Mouse (Mus musculus): Measurements from ENCODE around the gene Usp48. TPM values are rescaled to one million over a fixed set of nuclear protein-coding genes. Genes with fewer than 3 reads are reported as not detected.
"Not testable (repeated sequence)": the region's sequence is repeated elsewhere in the genome, so short reads cannot be mapped to it uniquely, and the experiment has no call there.

The Usp48 gene
- polyA plus RNA-seq, 1 experiment from 2014 or later: 69.9 TPM

DNA sequence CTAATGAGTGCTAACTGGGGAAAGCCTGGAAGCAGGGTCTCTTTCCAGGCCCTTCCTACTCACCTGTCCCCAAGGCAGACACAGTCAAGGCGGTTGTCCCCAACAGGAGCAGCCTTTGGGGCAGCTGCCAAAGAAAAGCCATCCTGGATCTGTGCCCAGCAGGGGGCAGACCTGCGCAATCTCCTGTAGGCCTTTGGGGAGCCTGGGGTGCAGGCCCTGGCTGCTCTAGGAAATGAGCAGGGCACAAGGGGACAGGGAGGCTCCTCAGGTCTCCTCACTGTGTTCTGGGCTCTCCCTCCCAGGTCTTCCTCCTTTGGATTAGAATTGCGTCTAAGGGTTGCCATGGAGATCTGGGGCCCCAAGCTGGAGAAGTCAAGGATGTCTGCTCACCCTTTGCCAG is 11.7 kb upstream of the Usp48 start:
- Histone ChIP-seq H3K9ac (no peak overlapping the region), H3K27me3 (peaks cover 25% of the 10 kb centered on the region), H3K9me3 (replicated peaks) (no peaks in the 10 kb centered on the region), H3K36me3 (ENCODE audit: poor library complexity, severe bottlenecking) (no peaks in the 10 kb centered on the region), H3K4me3 (no peak overlapping the region), H3K4me2 (no peak overlapping the region), H3K27ac (no peak overlapping the region), H3K4me1 (no peaks in the 10 kb centered on the region; the same call in 1 of the 2 replicates)
- ATAC-seq: no peak
- 39% methylated on average over 3 of the region's 3 CpGs for WGBS

GRCm38 (mm10) chr4:137589095-137589494 is 4.5 kb upstream of the Usp48 start:
- WGBS: 96% methylated on average over 2 of the region's 3 CpGs
- not testable (repeated sequence) for H3K4me1 ChIP-seq; H3K9me3 ChIP-seq (replicated peaks); H3K4me2 ChIP-seq; H3K27me3 ChIP-seq; H3K27ac ChIP-seq; ATAC-seq; H3K4me3 ChIP-seq; H3K36me3 ChIP-seq (ENCODE audit: poor library complexity, severe bottlenecking); H3K9ac ChIP-seq

GRCm38 (mm10) chr4:137589586-137589985 is 4.0 kb upstream of the Usp48 start:
- H3K4me2 ChIP-seq: no peak overlapping the region
- H3K9ac ChIP-seq: no peak overlapping the region
- no peak overlapping the region for H3K27ac ChIP-seq
- H3K36me3 ChIP-seq (ENCODE audit: poor library complexity, severe bottlenecking): no peaks in the 10 kb centered on the region
- no peak for ATAC-seq
- H3K9me3 ChIP-seq (replicated peaks): no peaks in the 10 kb centered on the region
- WGBS: 83% methylated on average over 3 of the region's 3 CpGs
- H3K4me1 ChIP-seq: no peaks in the 10 kb centered on the region
- H3K27me3 ChIP-seq: 0 out of 2 replicates have a peak, but pooled peaks cover 7% of the 10 kb centered on the region
- H3K4me3 ChIP-seq: no peak overlapping the region

- Histone ChIP-seq H3K27ac (no peak overlapping the region), H3K36me3 (ENCODE audit: poor library complexity, severe bottlenecking) (no peaks in the 10 kb centered on the region), H3K27me3 (0 out of 2 replicates have a peak, but pooled peaks cover 7% of the 10 kb centered on the region), H3K9ac (no peak overlapping the region), H3K4me2 (no peak overlapping the region), H3K4me1 (peaks cover 12% of the 10 kb centered on the region), H3K9me3 (replicated peaks) (no peaks in the 10 kb centered on the region), H3K4me3 (no peak overlapping the region)
- WGBS: 93% methylated on average over 4 of the region's 4 CpGs
- no peak for ATAC-seq
Observed at GRCm38 (mm10) chr4:137590961-137591360, 2.6 kb upstream of the Usp48 start.

GRCm38 (mm10) chr4:137594496-137595270 is 1.1 kb downstream of the Usp48 start:
- ATAC-seq: no peak
- Histone ChIP-seq H3K4me3 (peak overlapping the region; percentile 96), H3K36me3 (ENCODE audit: poor library complexity, severe bottlenecking) (no peaks in the 10 kb centered on the region), H3K27me3 (no peaks in the 10 kb centered on the region), H3K4me2 (peak overlapping the region; percentile 77), H3K9ac (peak overlapping the region; percentile 93), H3K27ac (peak overlapping the region; percentile 99), H3K4me1 (peaks cover 42% of the 10 kb centered on the region), H3K9me3 (replicated peaks) (no peaks in the 10 kb centered on the region)
- WGBS: 5% methylated on average over 40 of the region's 40 CpGs

- Histone ChIP-seq H3K9me3 (replicated peaks) (no peaks in the 10 kb centered on the region), H3K9ac (no peak overlapping the region)
Observed at GRCm38 (mm10) chr4:137597098-137597630, 3.6 kb downstream of the Usp48 start.

DNA sequence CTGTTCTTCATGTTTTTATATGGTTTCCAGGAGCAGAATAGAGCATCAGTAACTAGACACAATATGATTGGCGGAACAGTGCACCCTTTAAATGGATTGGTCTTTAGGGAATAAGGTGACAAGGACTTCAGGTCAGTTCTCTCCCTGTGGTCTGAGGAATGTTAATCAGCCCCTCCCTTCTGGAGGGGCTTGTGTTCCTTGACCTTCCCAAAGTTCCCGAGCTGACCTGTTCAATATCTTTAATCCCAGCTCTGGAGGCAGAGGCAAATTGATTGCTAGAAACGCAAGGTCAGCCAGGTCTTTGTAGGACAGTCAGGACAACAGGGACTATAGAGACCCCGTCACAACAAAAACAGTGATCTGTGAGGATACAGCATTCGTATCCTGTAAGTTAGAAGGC is 5.0 kb downstream of the Usp48 start:
- H3K4me2 ChIP-seq: no peak overlapping the region
- 74% methylated on average over 5 of the region's 5 CpGs for WGBS
- H3K36me3 ChIP-seq (ENCODE audit: poor library complexity, severe bottlenecking): no peaks in the 10 kb centered on the region
- no peaks in the 10 kb centered on the region for H3K9me3 ChIP-seq (replicated peaks)
- no peak overlapping the region for H3K9ac ChIP-seq
- no peaks in the 10 kb centered on the region for H3K27me3 ChIP-seq
- no peak overlapping the region for H3K27ac ChIP-seq
- H3K4me3 ChIP-seq: no peak overlapping the region
- H3K4me1 ChIP-seq: peaks cover 53% of the 10 kb centered on the region
- ATAC-seq: no peak

More at GRCm38 (mm10) chr4:137597098-137597630, 3.6 kb downstream of the Usp48 start:
- no peaks in the 10 kb centered on the region for H3K27me3 ChIP-seq
- WGBS: 93% methylated on average over 4 of the region's 4 CpGs
- peaks cover 49% of the 10 kb centered on the region for H3K4me1 ChIP-seq
- no peak for ATAC-seq
- H3K4me2 ChIP-seq: no peak overlapping the region
- H3K27ac ChIP-seq: no peak overlapping the region
- no peak overlapping the region for H3K4me3 ChIP-seq
- no peaks in the 10 kb centered on the region for H3K36me3 ChIP-seq (ENCODE audit: poor library complexity, severe bottlenecking)

DNA sequence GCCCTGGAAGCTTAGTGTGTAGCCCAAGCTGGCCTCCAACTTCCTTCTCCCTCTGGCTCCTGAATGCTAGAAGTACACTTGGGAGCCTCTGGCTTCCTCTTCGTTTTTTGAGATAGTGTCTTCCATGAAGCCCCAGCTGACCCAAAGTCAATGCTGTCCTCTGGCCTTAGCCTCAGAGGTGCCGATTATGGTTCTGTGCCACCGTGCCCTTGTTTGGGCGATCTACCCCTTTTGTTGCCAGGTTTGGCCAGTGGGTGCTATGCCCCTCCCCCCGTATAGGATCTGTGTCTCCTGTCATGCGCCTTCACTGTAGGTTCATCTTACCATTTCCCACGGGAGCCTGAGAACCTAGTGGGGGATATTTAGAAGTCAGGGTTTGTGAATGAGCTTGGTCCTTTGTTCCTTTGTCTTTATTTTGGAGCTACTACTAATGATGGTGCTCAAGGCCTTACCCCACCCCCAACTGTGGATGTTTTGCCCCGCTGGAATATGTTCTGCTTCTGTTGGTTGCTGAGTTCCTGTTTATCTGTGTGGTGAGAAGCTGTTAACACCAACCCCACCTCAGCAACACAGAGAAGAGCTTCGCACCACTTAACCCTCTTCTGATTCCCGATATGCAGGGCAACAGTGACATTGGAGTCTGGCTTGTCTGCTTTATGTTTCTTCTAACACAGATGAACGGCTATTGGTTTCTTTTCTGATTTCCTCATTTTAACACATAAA is 10.1 kb downstream of the Usp48 start:
- H3K9me3 ChIP-seq (replicated peaks): no peaks in the 10 kb centered on the region
- 79% methylated on average over 11 of the region's 11 CpGs for WGBS
- ATAC-seq: no peak
- peaks cover 22% of the 10 kb centered on the region for H3K4me1 ChIP-seq
- H3K27ac ChIP-seq: no peak overlapping the region
- H3K36me3 ChIP-seq (ENCODE audit: poor library complexity, severe bottlenecking): peaks cover 42% of the 10 kb centered on the region
- H3K4me3 ChIP-seq: no peak overlapping the region
- H3K27me3 ChIP-seq: no peaks in the 10 kb centered on the region
- H3K4me2 ChIP-seq: no peak overlapping the region
- no peak overlapping the region for H3K9ac ChIP-seq

DNA sequence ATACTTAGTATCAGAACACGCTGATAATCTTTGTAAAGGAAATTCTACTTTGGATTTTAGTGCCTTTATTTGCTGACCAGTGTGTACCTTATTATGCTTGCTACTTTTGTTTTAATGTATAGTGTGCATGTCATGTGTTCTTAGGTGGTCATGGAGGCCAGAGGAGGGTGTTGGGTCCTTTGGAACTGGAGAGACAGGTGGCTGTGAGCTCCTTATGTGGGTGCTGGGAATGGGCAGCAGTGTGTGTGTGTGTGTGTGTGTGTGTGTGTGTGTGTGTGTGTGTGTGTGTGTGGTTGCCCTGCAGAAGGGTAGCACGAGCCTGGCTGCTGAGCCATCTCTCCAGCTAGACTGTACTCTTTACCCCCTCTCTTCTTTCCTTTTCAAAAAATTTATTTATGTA is 13.5 kb downstream of the Usp48 start:
- H3K27me3 ChIP-seq: no peaks in the 10 kb centered on the region
- H3K9me3 ChIP-seq (replicated peaks): no peaks in the 10 kb centered on the region
- H3K4me2 ChIP-seq: no peak overlapping the region
- 98% methylated on average over 2 of the region's 2 CpGs for WGBS
- ATAC-seq: no peak
- H3K4me1 ChIP-seq: peaks cover 5% of the 10 kb centered on the region; the same call in 1 of the 2 replicates
- H3K9ac ChIP-seq: no peak overlapping the region
- H3K4me3 ChIP-seq: no peak overlapping the region
- peaks cover 76% of the 10 kb centered on the region for H3K36me3 ChIP-seq (ENCODE audit: poor library complexity, severe bottlenecking)
- H3K27ac ChIP-seq: no peak overlapping the region

DNA sequence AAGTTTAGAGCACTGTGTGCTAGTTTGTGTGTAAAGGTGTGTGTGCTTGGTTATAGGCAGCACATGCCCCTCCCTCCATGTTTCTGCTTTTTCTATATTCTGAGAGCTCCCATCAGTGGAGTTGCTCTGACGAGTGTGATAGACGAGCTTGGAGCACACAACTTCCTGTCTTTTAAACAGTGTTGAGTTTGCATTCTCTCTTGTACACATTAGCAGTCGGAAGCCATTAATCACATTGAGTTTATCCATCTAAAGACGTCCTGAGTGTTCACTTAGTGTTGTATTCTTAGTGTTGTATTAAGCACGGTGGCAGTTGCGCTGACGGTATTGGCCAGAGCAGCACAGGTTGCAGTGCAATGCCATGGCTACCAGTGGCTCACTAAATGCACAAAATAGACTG is 15.7 kb downstream of the Usp48 start:
- no peak for ATAC-seq
- 93% methylated on average over 7 of the region's 7 CpGs for WGBS

GRCm38 (mm10) chr4:137609702-137610101 is 16.1 kb downstream of the Usp48 start:
- ATAC-seq: no peak
- no peak overlapping the region for H3K4me2 ChIP-seq
- 93% methylated on average over 7 of the region's 7 CpGs for WGBS
- no peak overlapping the region for H3K27ac ChIP-seq
- H3K36me3 ChIP-seq (ENCODE audit: poor library complexity, severe bottlenecking): peaks cover 100% of the 10 kb centered on the region
- no peak overlapping the region for H3K9ac ChIP-seq
- no peaks in the 10 kb centered on the region for H3K4me1 ChIP-seq
- H3K4me3 ChIP-seq: no peak overlapping the region
- H3K9me3 ChIP-seq (replicated peaks): no peaks in the 10 kb centered on the region
- H3K27me3 ChIP-seq: no peaks in the 10 kb centered on the region

More for the DNA sequence above, 15.7 kb downstream of the Usp48 start:
- no peaks in the 10 kb centered on the region for H3K27me3 ChIP-seq
- peaks cover 99% of the 10 kb centered on the region for H3K36me3 ChIP-seq (ENCODE audit: poor library complexity, severe bottlenecking)
- no peak overlapping the region for H3K27ac ChIP-seq
- H3K9me3 ChIP-seq (replicated peaks): no peaks in the 10 kb centered on the region
- H3K4me1 ChIP-seq: no peaks in the 10 kb centered on the region
- H3K4me3 ChIP-seq: no peak overlapping the region
- no peak overlapping the region for H3K9ac ChIP-seq
- H3K4me2 ChIP-seq: no peak overlapping the region

GRCm38 (mm10) chr4:137610256-137610655 is 16.7 kb downstream of the Usp48 start:
- WGBS: 88% methylated on average over 15 of the region's 15 CpGs
- Histone ChIP-seq H3K27ac (no peak overlapping the region), H3K4me2 (no peak overlapping the region), H3K36me3 (ENCODE audit: poor library complexity, severe bottlenecking) (peaks cover 99% of the 10 kb centered on the region), H3K9ac (no peak overlapping the region), H3K4me3 (no peak overlapping the region), H3K27me3 (no peaks in the 10 kb centered on the region), H3K4me1 (no peaks in the 10 kb centered on the region), H3K9me3 (replicated peaks) (no peaks in the 10 kb centered on the region)
- no peak for ATAC-seq
